ENCODE assay signal across 9 mouse cellular contexts in genomic region chr13:110278976-110279736, GRCm38 (mm10). TPM values are rescaled to one million over a fixed set of nuclear protein-coding genes. Genes with fewer than 3 reads are reported as not detected.
DNase-seq lines count a peak whose midpoint lies in the region; ATAC-seq and TF ChIP-seq lines count a peak whose summit lies in the region.
"Had no signal": no experiment of that assay in that cellular context is flagged by ENCODE, and none has a peak within 500 bp of the region (broad histone marks: within the 10 kb centered on the region; RNA-seq: fewer than 3 reads in every experiment).

No protein-coding gene starts in this region.

- H3K27ac ChIP-seq in heart, embryonic 13.5 days (replicated peaks): no peak overlapping the region
- no peak overlapping the region for H3K27ac ChIP-seq in cortical plate, adult 2 months (ENCODE audit: insufficient read depth, low read length)
- H3K27ac ChIP-seq in hindbrain, embryonic 10.5 days: no peak overlapping the region
- H3K27ac ChIP-seq in midbrain, postnatal 0 days (ENCODE audit: low read depth, low read length): peak overlapping the region; percentile 87
- H3K27ac ChIP-seq: liver, embryonic 12.5 days had no signal

- H3K4me3 ChIP-seq in heart, embryonic 13.5 days: no peak overlapping the region
- H3K4me3 ChIP-seq in cortical plate, adult 2 months (ENCODE audit: insufficient read depth, low read length): peak overlapping the region; percentile 72
- peak overlapping the region; percentile 61 for H3K4me3 ChIP-seq in hindbrain, embryonic 10.5 days
- peak overlapping the region; percentile 67 for H3K4me3 ChIP-seq in midbrain, postnatal 0 days (ENCODE audit: low read depth, low read length)

- no peak for TF ChIP-seq CTCF in cortical plate, adult 2 months (IDR thresholded peaks at IDR 0.05; ENCODE audit: extremely low read depth, insufficient read depth, low read length)
- TF ChIP-seq CTCF in midbrain, postnatal 0 days (IDR thresholded peaks at IDR 0.05): no peak

- H3K36me3 ChIP-seq in heart, embryonic 13.5 days: no peaks in the 10 kb centered on the region
- no peaks in the 10 kb centered on the region for H3K36me3 ChIP-seq in hindbrain, embryonic 10.5 days
- no peaks in the 10 kb centered on the region for H3K36me3 ChIP-seq in midbrain, postnatal 0 days (ENCODE audit: insufficient read depth, low read length)
- H3K36me3 ChIP-seq: liver, embryonic 12.5 days had no signal

- no peaks in the 10 kb centered on the region for H3K9me3 ChIP-seq in heart, embryonic 13.5 days
- no peaks in the 10 kb centered on the region for H3K9me3 ChIP-seq in hindbrain, embryonic 10.5 days
- H3K9me3 ChIP-seq in midbrain, postnatal 0 days (ENCODE audit: low read length): no peaks in the 10 kb centered on the region
- H3K9me3 ChIP-seq: liver, embryonic 12.5 days had no signal

- DNase-seq in heart, postnatal 4 days: no peak
- DNase-seq in hindbrain, embryonic 10.5 days (ENCODE audit: low spot score): no peak
- DNase-seq in midbrain, postnatal 0 days (ENCODE audit: low spot score): no peak
- DNase-seq in heart, adult 8-10 months (ENCODE audit: low spot score): no peak
- DNase-seq in thymus, postnatal 4 days: no peak
- no peak for DNase-seq in adrenal gland, adult 8-10 months

- peaks cover 18% of the 10 kb centered on the region for H3K27me3 ChIP-seq in heart, embryonic 13.5 days (replicated peaks)
- H3K27me3 ChIP-seq in hindbrain, embryonic 10.5 days (ENCODE audit: insufficient read depth, poor library complexity, severe bottlenecking): 0 out of 2 replicates have a peak, but pooled peaks cover 7% of the 10 kb centered on the region
- no peaks in the 10 kb centered on the region for H3K27me3 ChIP-seq in midbrain, postnatal 0 days (ENCODE audit: insufficient read depth, low read length)

- no peak overlapping the region for H3K9ac ChIP-seq in heart, embryonic 13.5 days
- peak overlapping the region; percentile 51 for H3K9ac ChIP-seq in midbrain, postnatal 0 days (replicated peaks; ENCODE audit: low read length, poor library complexity, severe bottlenecking)
- H3K9ac ChIP-seq: liver, embryonic 12.5 days had no signal

- 50% methylated on average over 9 of the region's 9 CpGs for WGBS in heart, embryonic 13.5 days
- 58% methylated on average over 9 of the region's 9 CpGs for WGBS in hindbrain, embryonic 10.5 days
- WGBS in midbrain, postnatal 0 days: 31% methylated on average over 9 of the region's 9 CpGs

- ATAC-seq in heart, embryonic 13.5 days (ENCODE audit: extremely low read depth, insufficient number of reproducible peaks, low FRiP score, low TSS enrichment): no peak
- no peak for ATAC-seq in midbrain, postnatal 0 days (ENCODE audit: low FRiP score)

- H3K4me1 ChIP-seq in heart, embryonic 13.5 days: peaks cover 9% of the 10 kb centered on the region
- no peaks in the 10 kb centered on the region; the same call in 1 of the 2 replicates for H3K4me1 ChIP-seq in cortical plate, adult 2 months (ENCODE audit: control insufficient read depth, insufficient read depth, low read length)
- peaks cover 7% of the 10 kb centered on the region; the same call in 1 of the 2 replicates for H3K4me1 ChIP-seq in hindbrain, embryonic 10.5 days (replicated peaks)
- H3K4me1 ChIP-seq in midbrain, postnatal 0 days (ENCODE audit: insufficient read depth, low read length): no peaks in the 10 kb centered on the region

- no peak for TF ChIP-seq POLR2A in cortical plate, adult 2 months (IDR thresholded peaks at IDR 0.05; ENCODE audit: extremely low read depth, insufficient read depth, low read length)

- 0 out of 2 replicates have a peak overlapping the region, but pooled peaks have one; percentile 96 for H3K4me2 ChIP-seq in heart, embryonic 13.5 days
- peak overlapping the region; percentile 67 for H3K4me2 ChIP-seq in midbrain, postnatal 0 days (ENCODE audit: low read depth, low read length, poor library complexity, severe bottlenecking)

RNA-seq across cellular contexts. Expression of gene Rab3c, which starts 1.6 kb away (rescaled TPM):
- 0.41 and 0.51 TPM in 2 replicates for polyA plus RNA-seq in heart, embryonic 13.5 days (2015; fragmentation: Nextera tagmentation; extraction: Ambion mirVana)
- under 1 TPM; 0.57 to 0.68 TPM for total RNA-seq in heart, postnatal 4 days (2021)
- 56.5 and 61.4 TPM in 2 replicates for polyA plus RNA-seq in cortical plate, adult 2 months (2012; rRNA removed)
- 10.1 and 35.5 TPM in 2 replicates for polyA plus RNA-seq in hindbrain, embryonic 10.5 days (2016; fragmentation: Nextera tagmentation; extraction: Ambion mirVana)
- 168 and 199 TPM in 2 replicates for total RNA-seq in midbrain, postnatal 0 days (2014; rRNA removed)
- polyA plus RNA-seq in midbrain, postnatal 0 days (2015; fragmentation: Nextera tagmentation; extraction: Ambion mirVana): 135 and 164 TPM in 2 replicates
- under 1 TPM; 0.03 to 0.22 (median 0.08) TPM for total RNA-seq in heart, adult 8-10 months (2022)
- 10 to 100 TPM; 36.2 to 60.8 (median 47.7) TPM for total RNA-seq in adrenal gland, adult 8-10 months (2022)
- polyA plus RNA-seq: liver, embryonic 12.5 days had no signal

Comparison
In these comparisons a context has a peak if more than half of its experiments do, and no peak if none do; other contexts are left out.
1. RNA of gene Rab3c, which starts 1.6 kb away (total RNA-seq): 168 to 199 TPM in midbrain, postnatal 0 days and 36.2 to 60.8 TPM in adrenal gland, adult 8-10 months; 0.57 to 0.68 TPM in heart, postnatal 4 days and 0.03 to 0.22 TPM in heart, adult 8-10 months; every median in the first group is over 10 times any median in the second.